In the genomic region with DNA sequence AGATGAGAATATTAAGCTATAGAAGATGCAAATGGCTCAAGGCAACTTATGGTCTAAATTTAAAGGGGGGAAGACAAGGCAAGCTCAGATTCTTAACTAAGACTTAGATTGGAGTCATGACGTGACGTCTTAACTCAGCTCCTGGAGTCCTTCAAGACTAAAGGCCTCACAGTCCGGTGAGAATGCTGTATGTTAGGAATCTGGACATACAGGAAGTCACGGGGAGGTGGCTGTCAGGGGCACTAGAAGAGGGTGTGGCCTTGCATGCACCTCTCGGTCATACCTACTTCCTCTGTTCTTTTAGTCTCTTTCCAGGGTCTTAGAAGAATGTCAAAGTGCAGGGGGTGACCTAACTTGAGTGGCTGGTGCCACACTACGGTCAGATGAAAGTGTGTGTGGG, we compare ENCODE assay signal across 22 mouse cellular contexts.
A peak's percentile ranks its signal among the peaks of the same experiment; 100 is the strongest.
DNase-seq lines count a peak whose midpoint lies in the region; ATAC-seq lines count a peak whose summit lies in the region.
"Had no signal": no experiment of that assay in that cellular context is flagged by ENCODE, and none has a peak within 500 bp of the region (broad histone marks: within the 10 kb centered on the region; RNA-seq: fewer than 3 reads in every experiment).

No protein-coding gene starts in this region.

- peaks cover 41% of the 10 kb centered on the region for H3K4me1 ChIP-seq in heart, embryonic 10.5 days
- H3K4me1 ChIP-seq in lung, embryonic 15.5 days: peaks cover 3% of the 10 kb centered on the region; the same call in 1 of the 2 replicates
- peaks cover 51% of the 10 kb centered on the region for H3K4me1 ChIP-seq in midbrain, embryonic 10.5 days
- H3K4me1 ChIP-seq in midbrain, embryonic 16.5 days (ENCODE audit: control insufficient read depth, insufficient read depth, low read length): no peaks in the 10 kb centered on the region

- no peaks in the 10 kb centered on the region for H3K27me3 ChIP-seq in heart, embryonic 10.5 days (ENCODE audit: insufficient read depth, poor library complexity, severe bottlenecking)
- no peaks in the 10 kb centered on the region for H3K27me3 ChIP-seq in lung, embryonic 15.5 days
- H3K27me3 ChIP-seq in midbrain, embryonic 10.5 days (ENCODE audit: low read depth, poor library complexity, severe bottlenecking): peaks cover 23% of the 10 kb centered on the region
- no peaks in the 10 kb centered on the region for H3K27me3 ChIP-seq in midbrain, embryonic 16.5 days (ENCODE audit: control insufficient read depth, insufficient read depth, low read depth, low read length)
- H3K27me3 ChIP-seq: embryonic facial prominence, embryonic 13.5 days; embryonic facial prominence, embryonic 15.5 days had no signal

- peak overlapping the region; percentile 42; the same call in 1 of the 2 replicates for H3K27ac ChIP-seq in heart, embryonic 10.5 days
- H3K27ac ChIP-seq in lung, embryonic 15.5 days: no peak overlapping the region
- H3K27ac ChIP-seq in midbrain, embryonic 10.5 days (replicated peaks): peak overlapping the region; percentile 52; the same call in 1 of the 2 replicates
- no peak overlapping the region for H3K27ac ChIP-seq in midbrain, embryonic 16.5 days (ENCODE audit: low read length)
- H3K27ac ChIP-seq: embryonic facial prominence, embryonic 13.5 days; embryonic facial prominence, embryonic 15.5 days; forebrain, embryonic 10.5 days had no signal

- ATAC-seq in lung, embryonic 15.5 days (ENCODE audit: borderline replicate concordance, extremely low read depth, low FRiP score, low TSS enrichment): 0 out of 2 replicates have a peak, but pooled peaks have one; percentile 16
- ATAC-seq in midbrain, embryonic 16.5 days: no peak
- ATAC-seq: forebrain, embryonic 14.5 days; forebrain, embryonic 16.5 days had no signal

- no peaks in the 10 kb centered on the region for H3K9me3 ChIP-seq in heart, embryonic 10.5 days
- no peaks in the 10 kb centered on the region for H3K9me3 ChIP-seq in lung, embryonic 15.5 days
- H3K9me3 ChIP-seq in midbrain, embryonic 10.5 days (replicated peaks): no peaks in the 10 kb centered on the region
- no peaks in the 10 kb centered on the region for H3K9me3 ChIP-seq in midbrain, embryonic 16.5 days (replicated peaks; ENCODE audit: control insufficient read depth, low read length, poor library complexity, severe bottlenecking)
- H3K9me3 ChIP-seq: embryonic facial prominence, embryonic 13.5 days; embryonic facial prominence, embryonic 15.5 days; forebrain, embryonic 10.5 days had no signal

- H3K4me2 ChIP-seq in lung, embryonic 15.5 days: no peak overlapping the region
- H3K4me2 ChIP-seq in midbrain, embryonic 16.5 days (ENCODE audit: low read length): no peak overlapping the region
- H3K4me2 ChIP-seq: embryonic facial prominence, embryonic 13.5 days; embryonic facial prominence, embryonic 15.5 days had no signal

- WGBS in heart, embryonic 10.5 days: 66% methylated on average over 6 of the region's 6 CpGs
- WGBS in lung, embryonic 15.5 days: 43% methylated on average over 6 of the region's 6 CpGs
- WGBS in midbrain, embryonic 10.5 days: 79% methylated on average over 6 of the region's 6 CpGs
- WGBS in midbrain, embryonic 16.5 days: 83% methylated on average over 6 of the region's 6 CpGs

- no peak for DNase-seq in heart, embryonic 10.5 days (ENCODE audit: low spot score)
- no peak for DNase-seq in heart, adult 18-20 months
- no peak for DNase-seq in lung, postnatal 4 days
- no peak for DNase-seq in midbrain, embryonic 10.5 days (ENCODE audit: low spot score)
- DNase-seq: adrenal gland, adult 2 months; adrenal gland, postnatal 10 days; adrenal gland, postnatal 25 days; cerebellum, adult 11 months; cerebellum, adult 18-20 months; cerebellum, adult 8-10 months; cerebellum, adult 9-11 months; cerebellum, postnatal 14 days; cerebellum, postnatal 36 days; embryo, embryonic 11 days had no signal

- no peaks in the 10 kb centered on the region; the same call in 1 of the 2 replicates for H3K36me3 ChIP-seq in heart, embryonic 10.5 days
- no peaks in the 10 kb centered on the region for H3K36me3 ChIP-seq in lung, embryonic 15.5 days
- no peaks in the 10 kb centered on the region for H3K36me3 ChIP-seq in midbrain, embryonic 10.5 days
- H3K36me3 ChIP-seq in midbrain, embryonic 16.5 days (ENCODE audit: control insufficient read depth, insufficient read depth, low read length): no peaks in the 10 kb centered on the region
- H3K36me3 ChIP-seq: embryonic facial prominence, embryonic 13.5 days; embryonic facial prominence, embryonic 15.5 days; forebrain, embryonic 10.5 days had no signal

- no peak overlapping the region for H3K4me3 ChIP-seq in heart, embryonic 10.5 days
- H3K4me3 ChIP-seq in lung, embryonic 15.5 days: no peak overlapping the region
- no peak overlapping the region for H3K4me3 ChIP-seq in midbrain, embryonic 10.5 days
- H3K4me3 ChIP-seq in midbrain, embryonic 16.5 days (ENCODE audit: low read depth, low read length): no peak overlapping the region
- H3K4me3 ChIP-seq: embryonic facial prominence, embryonic 13.5 days; embryonic facial prominence, embryonic 15.5 days; erythroblast, embryonic 14.5 days; forebrain, embryonic 10.5 days had no signal

- no peak overlapping the region for H3K9ac ChIP-seq in lung, embryonic 15.5 days
- H3K9ac ChIP-seq in midbrain, embryonic 16.5 days (ENCODE audit: low read depth, low read length): no peak overlapping the region
- H3K9ac ChIP-seq: embryonic facial prominence, embryonic 13.5 days; embryonic facial prominence, embryonic 15.5 days had no signal

Comparison
In these comparisons a context has a peak if more than half of its experiments do, and no peak if none do; other contexts are left out.
1. H3K27ac ChIP-seq: peak in heart, embryonic 10.5 days (single experiment) and midbrain, embryonic 10.5 days (single experiment); none in lung, embryonic 15.5 days (single experiment) and midbrain, embryonic 16.5 days (single experiment).